Mouse (Mus musculus): ENCODE data around the gene Wdr35.
A peak's percentile ranks its signal among the peaks of the same experiment; 100 is the strongest.

Wdr35 gene

DNA sequence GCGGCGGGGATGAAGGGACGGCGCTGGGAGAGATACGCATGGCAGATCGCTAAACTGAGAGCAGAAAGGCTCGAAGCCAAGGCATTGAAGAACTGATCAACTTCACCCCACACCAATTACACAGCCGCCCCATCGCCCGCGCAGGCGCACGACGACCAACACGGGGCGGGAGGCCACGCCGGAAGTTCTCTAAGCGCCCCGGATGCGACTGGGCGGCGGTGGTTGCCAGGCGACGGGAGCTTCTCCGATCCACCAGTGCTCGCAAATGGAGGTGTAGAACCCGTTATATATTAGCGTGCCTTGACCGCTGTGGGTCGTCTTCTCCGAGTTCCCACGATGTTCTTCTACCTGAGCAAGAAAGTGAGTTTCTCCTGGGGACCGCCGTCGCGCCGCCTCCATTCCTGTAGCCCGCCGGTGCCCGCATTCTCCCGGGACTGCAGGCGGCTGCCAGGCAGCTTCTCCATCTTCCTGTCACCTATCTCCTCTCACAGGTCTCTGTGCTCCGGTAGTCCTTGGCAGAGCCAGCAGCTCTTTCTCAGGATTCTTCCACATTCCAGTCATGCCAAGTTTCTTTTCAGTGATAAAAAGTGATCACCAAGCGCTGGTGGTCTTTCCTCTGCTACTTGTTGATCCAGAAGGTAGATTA lies at the start of gene Wdr35:
Gene Wdr35, plus strand, starts transcription at position 73 of the 646 bp plus-strand sequence.
- peak; percentile 94 for DNase-seq

DNA sequence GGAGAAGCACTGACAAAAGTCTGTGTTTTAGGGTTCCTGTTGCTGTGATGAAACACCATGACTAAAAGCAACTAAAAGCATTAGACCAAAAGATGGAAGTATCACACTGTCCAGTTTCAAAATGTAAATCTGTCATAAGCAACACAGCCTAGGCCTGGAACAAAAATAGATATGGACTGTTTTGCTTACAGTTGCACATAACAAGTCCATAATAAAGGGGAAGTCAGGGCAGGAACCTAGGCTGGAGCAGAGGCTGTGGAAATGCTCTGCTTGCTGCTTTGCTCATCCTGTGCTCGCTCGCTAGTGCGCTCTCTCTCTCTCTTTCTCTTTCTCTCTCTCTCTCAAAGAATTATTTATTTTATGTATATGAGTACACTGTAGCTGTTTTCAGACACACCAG lies 46.0 kb upstream of the Wdr35 start:
- DNase-seq = no peak

DNA sequence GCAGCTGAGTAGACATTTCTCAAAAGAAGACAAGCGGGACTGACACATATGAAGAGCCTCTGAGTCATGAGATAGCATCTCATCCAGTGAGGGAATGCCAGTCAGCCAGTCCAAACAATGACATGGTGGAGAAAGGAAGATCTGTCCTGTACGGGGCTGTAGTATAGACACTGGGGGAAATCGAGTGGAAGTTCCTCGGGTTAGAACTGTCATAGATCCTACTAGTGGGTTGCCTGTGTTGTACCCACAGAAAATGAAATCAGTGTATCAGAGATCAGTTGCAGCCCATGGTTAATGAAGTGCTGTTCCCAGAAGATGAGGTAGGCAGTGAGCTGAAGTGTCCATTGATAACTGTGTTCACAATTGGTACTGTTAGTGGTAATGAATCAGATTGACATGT lies 44.9 kb upstream of the Wdr35 start:
- no peak for DNase-seq

DNA sequence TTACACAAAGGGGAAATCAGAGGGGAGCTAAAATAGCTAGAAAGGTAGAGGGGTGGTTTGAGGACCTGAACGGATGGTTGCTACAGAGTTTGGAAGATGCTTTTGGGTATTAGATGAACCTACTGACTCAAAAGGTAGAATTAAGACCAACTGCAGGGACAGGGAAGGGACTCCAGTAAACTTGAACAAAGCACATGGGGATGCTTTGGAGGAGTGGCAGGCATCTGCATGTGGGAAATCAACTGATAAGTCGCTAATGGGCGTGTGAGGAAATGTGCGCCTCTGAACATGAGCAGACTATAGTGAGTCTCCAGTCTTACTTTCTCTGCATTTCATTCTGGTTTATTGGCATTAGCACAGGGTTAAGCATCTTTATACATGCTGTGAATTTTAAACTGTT lies 42.6 kb upstream of the Wdr35 start:
- no peak for DNase-seq

DNA sequence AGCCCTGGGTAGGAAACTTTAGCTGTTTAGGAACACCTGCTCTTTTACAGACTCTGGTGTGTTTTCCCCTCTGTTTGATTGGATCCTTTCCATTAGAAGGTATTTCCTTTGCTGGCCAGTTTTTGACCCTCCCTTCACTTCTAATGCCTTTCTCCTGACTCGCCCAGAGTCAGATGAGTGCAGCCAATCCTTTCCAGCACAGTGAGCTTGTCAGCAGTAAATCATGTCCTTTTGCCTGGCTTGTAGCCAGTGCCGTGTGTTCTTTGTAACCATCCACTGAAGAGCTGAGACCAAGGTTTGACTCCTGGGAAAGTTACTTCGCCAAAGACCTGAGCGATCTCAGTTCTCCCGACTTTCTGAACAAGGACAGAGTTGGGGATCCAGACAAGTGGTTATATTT lies 38.3 kb upstream of the Wdr35 start:
- DNase-seq = no peak

DNA sequence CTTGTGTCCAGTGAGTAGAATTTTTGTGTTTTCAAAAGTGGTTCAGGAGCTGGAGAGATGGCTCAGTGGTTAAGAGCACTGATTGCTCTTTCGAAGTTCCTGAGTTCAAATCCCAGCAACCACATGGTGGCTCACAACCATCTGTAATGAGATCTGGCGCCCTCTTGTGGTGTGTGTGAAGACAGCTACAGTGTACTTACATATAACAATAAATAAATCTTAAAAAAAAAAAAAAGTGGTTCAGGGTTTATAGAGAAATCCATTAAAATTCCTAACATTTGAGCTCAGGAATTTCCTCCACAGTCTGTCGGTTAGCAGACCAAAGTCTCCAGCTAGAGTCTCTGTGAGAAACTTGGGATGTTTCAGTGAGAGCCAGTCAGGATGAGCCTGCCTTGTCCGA lies 37.5 kb upstream of the Wdr35 start:
- peak; percentile 51 for DNase-seq

DNA sequence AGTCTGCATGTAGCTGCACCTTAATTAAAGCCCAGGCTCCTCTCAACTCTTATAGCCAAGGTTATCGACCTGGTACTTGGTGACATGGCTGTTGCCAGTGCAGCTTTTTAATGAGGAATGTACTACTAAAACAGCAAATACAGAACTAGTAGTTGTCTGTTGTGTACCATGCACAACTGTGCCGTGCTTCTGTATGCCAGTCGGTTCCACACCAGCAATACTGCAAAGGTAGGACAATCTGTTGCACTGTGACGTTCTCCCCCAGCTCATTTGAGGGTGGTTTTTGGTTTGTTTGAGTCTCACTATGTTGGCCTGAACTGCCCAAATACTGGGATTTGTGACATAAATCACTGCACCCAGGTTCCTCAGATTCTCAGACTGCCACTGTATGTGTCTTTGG lies 34.2 kb upstream of the Wdr35 start:
- no peak for DNase-seq

DNA sequence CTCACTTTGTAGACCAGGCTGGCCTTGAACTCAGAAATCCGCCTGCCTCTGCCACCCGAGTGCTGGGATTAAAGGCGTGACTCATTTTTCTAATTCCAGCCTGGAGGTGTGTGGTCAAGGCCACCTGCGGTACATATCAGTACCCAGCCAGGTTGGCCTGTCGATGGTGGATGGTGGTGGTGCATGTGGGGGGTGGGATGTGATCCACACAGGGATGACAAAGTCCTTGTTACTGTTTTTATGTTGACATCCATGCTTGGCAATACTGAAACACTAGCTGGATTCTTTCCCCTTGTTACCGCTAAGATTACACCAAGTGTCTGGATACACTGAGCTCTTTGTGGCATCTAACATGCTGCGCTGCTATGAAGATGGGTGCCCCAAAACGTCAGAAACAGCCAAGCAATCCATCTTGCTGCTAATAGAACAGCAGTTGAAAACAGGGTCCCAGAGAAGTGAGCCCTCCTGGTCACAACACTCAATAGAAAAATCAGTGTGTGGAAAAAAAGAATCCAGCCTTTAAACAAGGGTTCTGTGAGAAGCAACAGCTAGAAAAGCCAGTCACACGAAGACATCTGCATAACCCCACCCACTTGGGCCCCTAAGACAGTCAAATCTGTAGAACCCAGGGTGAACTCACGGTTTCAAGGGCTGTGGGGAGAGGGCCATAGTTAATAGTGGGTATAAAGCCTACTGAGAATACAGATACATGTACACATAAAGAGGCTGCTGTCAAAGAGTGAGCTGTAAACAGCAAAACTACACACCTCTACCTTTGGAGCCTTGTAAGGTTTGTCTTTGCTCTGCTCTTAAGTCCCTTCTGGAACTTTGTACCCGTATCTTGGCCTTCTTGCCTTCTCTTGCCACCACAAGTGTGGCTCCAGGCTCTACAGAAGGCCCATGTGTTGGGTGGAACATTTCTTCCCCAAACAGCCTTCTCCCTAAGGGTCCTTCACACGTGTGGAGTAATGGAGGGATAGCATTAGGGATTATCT lies 33.4 kb upstream of the Wdr35 start:
- DNase-seq = no peak

DNA sequence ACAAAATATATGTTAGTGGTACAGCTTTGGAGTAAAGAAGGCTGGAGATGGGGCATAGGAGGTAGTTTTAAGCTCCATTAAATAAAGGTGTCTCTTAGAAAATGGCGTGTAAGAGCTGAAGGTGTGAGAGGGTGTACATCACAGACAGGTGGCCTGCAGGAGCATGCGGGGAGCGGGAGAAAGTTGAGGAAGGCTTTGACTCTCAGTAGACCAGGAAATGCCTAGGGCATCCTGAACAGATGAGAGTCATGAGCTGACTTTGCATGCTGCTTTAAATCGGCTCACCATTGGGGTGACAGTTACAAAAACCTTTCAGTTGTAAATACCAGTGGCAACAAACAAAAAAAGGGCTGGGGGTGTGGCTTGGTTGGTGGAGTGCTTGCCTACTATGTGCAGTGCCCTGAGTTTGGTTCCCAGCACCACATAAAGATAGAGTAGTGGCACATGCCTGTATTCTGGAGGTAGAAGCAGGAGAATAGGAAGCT lies 32.5 kb upstream of the Wdr35 start:
- no peak for DNase-seq

DNA sequence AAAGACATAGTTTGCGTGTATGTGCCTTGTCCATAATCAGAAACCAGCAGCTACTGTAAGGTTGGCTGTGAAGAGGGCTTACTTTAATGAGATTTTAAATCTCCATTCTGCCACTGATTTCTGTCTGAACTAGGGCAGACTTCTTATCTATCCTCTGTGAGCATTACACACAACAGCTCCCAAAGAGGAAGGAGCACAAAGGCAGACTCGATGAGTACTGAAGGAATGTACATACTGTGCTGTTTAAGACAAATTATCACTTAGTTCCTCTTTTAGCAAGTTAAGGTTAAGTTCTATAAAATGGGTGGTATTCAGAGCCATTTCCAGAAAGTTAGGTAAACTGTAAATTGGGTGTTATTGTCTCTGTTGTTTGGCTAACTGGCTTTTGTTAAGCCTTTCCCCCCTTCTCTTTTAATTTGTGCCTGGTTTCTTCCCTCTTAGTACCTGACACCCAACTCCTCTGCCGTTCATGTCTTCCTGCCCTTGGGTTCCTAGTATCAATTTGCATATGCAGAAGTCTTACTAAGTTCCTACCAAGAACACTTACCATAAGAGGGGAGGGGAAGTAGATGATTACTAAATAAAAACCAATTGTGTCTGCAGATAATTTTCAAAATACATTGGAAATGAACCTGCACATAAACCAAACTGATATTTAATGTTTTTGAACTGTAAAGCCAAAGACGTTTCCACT lies 31.8 kb upstream of the Wdr35 start:
- no peak for DNase-seq

DNA sequence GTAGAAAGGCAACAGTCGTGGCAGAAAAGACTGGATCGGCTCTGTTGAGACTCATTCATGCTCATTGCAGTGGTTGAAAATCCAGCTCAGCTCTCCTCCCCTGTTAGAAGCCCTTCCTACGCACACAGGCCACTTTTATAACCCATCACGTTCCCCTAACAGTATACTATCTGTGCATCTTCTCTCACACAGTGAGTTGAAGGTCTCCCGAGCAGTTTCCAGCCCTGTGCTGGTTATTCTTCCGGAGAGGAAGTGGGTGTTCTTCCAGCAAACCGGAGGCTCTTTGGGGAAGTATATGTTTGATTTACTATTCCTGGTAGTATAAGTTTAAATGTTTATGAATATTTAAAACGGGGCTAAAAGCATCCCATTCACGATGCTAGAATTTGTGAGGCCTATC lies 26.5 kb upstream of the Wdr35 start:
- DNase-seq = no peak

DNA sequence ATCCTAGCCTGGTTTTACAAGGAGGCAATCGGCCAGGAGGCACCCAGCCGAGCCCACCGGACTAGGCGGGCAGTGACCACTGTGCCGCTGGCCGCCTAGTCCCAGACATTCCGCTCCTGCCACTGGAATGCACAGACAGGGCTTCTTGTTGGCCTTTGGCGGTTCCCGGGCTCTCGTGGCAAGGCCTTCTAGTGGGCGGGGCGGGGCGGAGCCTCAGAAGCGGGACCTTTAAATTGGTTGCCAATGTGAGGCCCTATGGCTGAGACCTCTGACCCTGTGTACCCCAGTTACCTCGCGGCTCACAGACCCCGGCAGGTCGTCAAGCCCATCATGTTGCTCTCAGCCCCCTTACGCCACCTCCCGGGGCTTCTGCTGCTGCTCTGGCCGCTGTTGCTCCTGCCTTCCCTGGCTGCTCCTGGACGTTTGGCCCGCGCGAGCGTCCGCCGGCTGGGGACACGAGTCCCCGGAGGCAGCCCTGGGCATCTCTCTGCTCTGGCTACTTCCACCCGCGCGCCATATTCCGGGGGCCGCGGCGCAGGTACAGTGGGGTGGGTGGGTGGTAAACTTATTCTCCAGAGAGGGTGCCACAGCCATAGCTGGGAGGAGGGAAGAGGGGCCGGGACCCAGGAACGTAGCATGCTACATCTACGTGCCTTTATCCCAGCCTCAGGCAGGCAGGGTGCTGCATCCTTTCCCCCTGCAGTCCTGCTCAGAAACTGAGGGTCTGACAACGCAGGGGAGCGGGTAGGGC lies 25.8 kb upstream of the Wdr35 start, which contains the start of gene Matn3:
Gene Matn3, plus strand, starts transcription at position 216 of the 751 bp plus-strand sequence.
- DNase-seq = peak; percentile 38

DNA sequence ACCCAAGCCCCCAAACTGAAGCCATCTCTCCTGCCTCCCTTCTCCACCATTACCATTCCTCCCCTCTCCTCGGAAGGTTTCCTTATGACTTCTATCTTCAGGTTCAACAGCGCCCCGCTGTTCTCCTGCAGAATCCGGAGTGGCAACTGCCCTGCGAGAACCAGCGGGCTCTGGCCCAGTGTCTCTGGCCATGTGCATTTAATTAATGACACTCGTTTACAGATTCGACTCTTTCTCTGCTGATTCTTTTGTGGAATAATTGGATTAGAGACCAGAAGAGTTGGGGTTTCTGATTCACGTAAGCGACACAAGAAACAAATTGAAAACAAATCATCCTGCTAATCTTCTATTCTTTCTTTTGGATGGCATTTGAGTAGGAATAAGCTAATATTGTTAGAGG lies 20.6 kb upstream of the Wdr35 start:
- no peak for DNase-seq

DNA sequence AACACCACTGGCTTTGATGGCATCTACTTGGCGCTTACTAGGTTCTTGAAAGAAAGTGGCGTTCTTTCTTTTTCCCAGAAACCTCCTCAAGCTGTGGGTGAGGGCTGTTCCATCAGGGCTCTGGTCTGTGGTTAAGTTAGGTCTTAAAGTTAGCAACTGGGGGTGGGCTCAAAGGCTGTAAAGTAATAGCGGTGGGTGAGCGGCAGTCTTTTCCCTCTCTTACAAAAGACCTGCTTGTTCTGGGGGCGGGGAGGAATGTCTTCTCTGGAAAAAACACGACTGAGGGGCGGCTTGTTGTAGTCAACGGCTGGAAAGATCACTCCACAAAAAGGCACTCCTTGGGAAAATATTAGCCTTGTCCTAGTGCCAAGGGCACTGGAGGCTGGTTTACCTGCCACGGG lies 19.5 kb upstream of the Wdr35 start:
- no peak for DNase-seq

DNA sequence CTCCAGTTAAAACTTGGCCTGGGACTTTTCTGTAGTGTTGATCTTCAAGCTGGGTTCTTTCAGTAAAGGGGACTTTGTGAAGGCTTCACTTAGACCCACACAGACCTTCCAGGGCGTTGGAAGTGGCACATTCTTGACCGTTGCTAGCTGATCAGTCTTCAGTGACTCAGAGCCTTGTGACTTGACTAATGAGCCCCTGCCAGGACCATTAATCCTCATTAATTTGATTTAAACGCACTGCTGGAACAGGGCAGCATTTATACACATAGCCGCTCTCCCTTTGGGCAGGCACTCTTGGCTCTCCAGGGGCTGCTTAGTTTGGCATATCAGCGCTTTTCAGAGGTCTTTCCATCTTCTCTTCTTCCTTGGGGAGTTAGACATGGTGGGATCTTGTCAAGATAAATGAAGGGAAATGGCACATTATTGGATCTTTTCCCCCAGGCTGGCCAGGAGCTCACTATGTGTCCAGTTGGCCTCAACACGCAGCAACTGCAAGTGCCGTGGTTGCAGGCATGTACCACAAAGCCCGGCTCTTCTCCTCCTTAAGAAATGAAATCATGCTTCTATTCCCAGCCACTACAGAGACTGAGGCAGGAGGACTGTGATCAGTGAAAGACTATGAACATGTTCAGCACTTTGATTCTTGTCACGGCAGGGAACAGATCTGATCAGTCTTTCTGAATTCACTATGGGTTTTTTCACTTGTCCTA lies 11.9 kb upstream of the Wdr35 start:
- DNase-seq = no peak

DNA sequence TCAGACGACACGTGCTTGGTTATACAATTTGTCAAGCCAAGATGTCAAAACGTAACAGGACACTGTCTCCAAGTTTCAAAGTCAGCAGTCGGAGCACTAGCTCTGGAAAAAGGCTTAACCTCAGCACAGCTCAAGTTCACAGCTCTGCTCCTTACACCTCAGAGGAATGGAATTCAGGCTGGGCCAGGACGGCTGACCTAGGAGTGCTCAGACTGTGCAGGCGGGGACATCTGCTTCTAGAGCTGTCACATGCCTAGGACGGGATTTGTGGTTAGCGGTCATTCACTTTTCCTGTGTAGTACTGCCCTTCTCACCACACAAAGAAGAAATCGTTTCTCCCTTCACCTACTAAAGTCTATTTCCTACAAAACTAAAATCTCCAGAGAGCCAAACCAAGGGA lies 3.9 kb upstream of the Wdr35 start:
- DNase-seq = no peak

DNA sequence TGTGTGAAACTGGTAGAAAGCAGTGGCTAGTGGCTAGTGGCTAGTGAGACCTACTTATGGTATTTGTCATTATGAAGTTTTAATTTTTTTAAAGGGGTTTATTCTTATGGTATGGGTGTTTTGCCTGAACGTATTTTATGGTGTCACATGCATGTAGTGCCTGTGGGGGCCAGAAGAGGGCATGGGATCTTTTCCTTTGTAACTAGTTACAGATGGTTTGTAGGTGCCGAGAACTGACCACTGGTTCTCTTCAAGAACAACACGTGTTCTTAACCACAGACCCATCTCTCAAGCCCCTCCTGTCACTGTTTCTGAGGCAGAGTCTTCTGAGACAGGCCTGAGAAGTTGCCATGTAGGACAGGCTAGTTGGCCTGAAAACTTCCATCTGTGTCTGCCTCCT lies 1.4 kb downstream of the Wdr35 start:
- DNase-seq = no peak

DNA sequence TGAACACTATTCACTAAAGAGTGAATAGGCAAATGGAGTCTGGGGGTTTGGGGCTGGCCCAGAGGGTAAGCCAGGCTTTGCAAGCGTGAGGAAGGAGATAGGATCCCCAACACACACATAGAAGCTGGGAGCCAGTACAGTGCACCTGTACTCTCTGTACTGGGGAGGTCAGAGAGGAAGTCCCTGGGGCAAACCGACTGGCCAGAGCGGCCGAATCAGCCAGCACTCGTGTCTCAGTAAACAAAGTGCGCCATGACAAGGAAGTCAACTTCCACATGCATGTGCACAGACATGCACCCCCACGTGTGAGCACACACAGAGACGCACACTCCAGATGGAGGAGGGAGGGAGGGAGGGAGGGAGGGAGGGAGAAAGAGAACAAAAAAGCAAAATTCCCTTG lies 19.5 kb downstream of the Wdr35 start:
- DNase-seq = no peak

DNA sequence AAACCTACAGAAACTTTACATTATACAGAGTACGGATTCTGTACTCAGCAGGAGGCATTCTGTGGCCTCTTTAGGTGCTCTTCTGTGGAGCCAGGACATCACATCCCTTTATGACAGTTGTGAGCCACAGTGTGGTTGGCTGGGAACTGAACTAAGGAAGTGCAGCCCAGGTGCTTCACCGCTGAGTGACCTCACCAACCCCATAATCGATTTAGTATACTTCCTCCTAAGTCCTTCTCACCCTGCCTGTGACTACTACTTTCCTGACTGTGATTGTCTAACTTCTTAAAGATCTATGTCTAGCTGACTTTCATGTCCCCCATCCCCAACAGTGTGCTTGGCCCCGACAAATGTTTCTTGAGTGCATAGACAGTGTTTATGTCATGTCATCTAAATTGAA lies 24.6 kb downstream of the Wdr35 start:
- DNase-seq = no peak

DNA sequence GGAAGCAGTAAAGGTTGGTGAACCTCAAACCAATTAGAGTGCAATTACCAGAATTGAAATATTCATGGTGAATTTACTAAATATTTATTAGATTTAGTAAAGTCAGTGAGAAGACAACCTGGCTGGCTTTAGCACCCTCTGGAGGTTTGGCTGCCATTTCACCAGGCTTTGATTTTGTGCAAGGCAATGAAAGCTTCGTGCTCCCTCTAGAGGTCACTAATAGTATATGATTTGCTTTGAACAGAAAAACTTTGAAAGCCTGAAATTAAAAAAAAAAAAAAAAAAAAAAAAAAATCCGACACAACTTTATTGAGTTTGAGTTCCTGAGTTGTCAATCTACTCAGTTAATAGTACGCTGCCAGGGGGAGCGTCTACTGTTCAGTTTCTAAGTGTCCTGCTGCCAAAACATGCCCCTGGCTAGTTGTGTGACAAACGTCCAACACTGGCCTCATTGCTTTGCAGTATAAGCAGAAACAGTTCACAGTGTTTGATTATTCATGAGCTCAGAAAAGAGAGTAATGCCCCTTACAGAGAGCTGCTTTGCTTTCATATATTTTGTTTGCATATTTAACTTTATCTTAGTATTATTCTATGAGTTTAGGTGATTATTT lies 28.5 kb downstream of the Wdr35 start:
- peak; percentile 61 for DNase-seq

DNA sequence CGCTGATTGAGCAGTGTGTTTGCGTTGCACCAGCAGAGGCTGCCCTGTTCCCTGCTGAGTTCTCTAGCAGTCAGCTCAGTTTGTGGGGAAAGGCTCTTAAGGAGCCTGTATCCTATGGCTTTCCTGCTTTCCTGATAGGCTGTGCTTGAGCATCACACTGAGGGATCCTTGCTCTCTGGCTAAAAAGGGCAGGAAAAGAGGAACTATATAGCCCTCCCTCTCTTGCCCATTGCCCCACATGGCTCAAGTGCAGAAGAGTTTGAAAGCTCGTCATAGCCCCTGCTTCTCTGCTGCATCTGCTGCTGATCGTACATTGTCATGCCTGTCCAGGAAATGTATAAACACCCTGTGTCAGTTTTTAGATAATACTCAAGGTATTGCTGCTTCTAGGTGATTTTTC lies 33.5 kb downstream of the Wdr35 start:
- DNase-seq = no peak

DNA sequence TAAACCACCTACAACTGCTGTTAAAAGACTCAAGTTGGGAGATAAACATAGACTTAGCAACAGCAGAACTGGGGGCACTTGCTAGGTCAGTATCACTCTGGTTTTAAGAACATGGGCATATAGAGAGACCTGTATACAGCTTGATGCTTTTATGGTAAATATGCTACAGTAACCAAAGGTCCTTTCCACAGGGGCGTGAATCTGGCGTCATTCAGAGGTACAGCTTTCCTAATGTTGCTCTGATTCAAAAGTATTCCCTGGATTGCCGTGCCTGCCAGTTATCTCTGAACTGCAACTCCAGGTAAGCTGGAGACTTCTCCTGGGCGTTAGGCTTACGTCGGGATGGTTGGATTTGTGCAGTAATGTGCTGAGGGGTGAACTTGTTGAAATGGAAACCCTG lies 34.1 kb downstream of the Wdr35 start:
- DNase-seq = no peak
